Mouse (Mus musculus) limb, embryonic 14.5 days (tissue): Measurements from ENCODE around the gene Zfp810. TPM values are rescaled to one million over a fixed set of nuclear protein-coding genes. Genes with fewer than 3 reads are reported as not detected.
"Not testable (repeated sequence)": the region's sequence is repeated elsewhere in the genome, so short reads cannot be mapped to it uniquely, and the experiment has no call there.

Experiments
- ATAC-seq: fragments of 200-750 bp; cut with Nextera tagmentation; 2 replicates; pipeline ENCODE4 v1.8.0; 2017; ENCODE audit warnings: low read depth, moderate number of reproducible peaks, moderate TSS enrichment; ENCODE audit not compliant: low FRiP score
- DNase-seq: peaks from one replicate; pipeline ENCODE4 v3.0.0-alpha.2; 2015; ENCODE audit warnings: low spot score
- H3K27ac ChIP-seq: fragments of 300-500 bp; sonication (generic); replicated peaks from 2 replicates; pipeline ENCODE4 v1.5.1; 2014; ENCODE audit warnings: low read depth, mild to moderate bottlenecking, low read length, moderate library complexity, mixed read lengths
- H3K27me3 ChIP-seq: fragments of 300-500 bp; sonication (generic); 2 replicates; pipeline ENCODE4 v1.6.1; 2014; ENCODE audit warnings: low read length, mixed read lengths; ENCODE audit not compliant: control insufficient read depth, insufficient read depth
- H3K36me3 ChIP-seq: fragments of 300-500 bp; sonication (generic); 2 replicates; pipeline ENCODE4 v1.6.1; 2014; ENCODE audit warnings: mild to moderate bottlenecking, low read length, moderate library complexity, mixed read lengths; ENCODE audit not compliant: control insufficient read depth, insufficient read depth
- H3K4me1 ChIP-seq: fragments of 300-500 bp; sonication (generic); 2 replicates; pipeline ENCODE4 v1.6.1; 2014; ENCODE audit warnings: antibody characterized with exemption, low read length, mixed read lengths; ENCODE audit not compliant: control insufficient read depth, insufficient read depth
- H3K4me2 ChIP-seq: fragments of 300-500 bp; sonication (generic); replicated peaks from 2 replicates; pipeline ENCODE4 v1.6.1; 2014; ENCODE audit warnings: low read depth, mild to moderate bottlenecking, low read length, moderate library complexity; ENCODE audit not compliant: severe bottlenecking
- H3K4me3 ChIP-seq: fragments of 300-500 bp; sonication (generic); replicated peaks from 2 replicates; pipeline ENCODE4 v1.5.1; 2014; ENCODE audit warnings: low read length
- H3K9ac ChIP-seq: fragments of 300-500 bp; sonication (generic); 2 replicates; pipeline ENCODE4 v1.6.1; 2014; ENCODE audit warnings: mild to moderate bottlenecking, low read depth, low read length, moderate library complexity; ENCODE audit not compliant: severe bottlenecking
- H3K9me3 ChIP-seq: fragments of 300-500 bp; sonication (generic); 2 replicates; pipeline ENCODE4 v1.6.1; 2016; ENCODE audit warnings: low read length; ENCODE audit not compliant: control insufficient read depth
- POLR2A ChIP-seq: fragments of 200-500 bp; IDR thresholded peaks from 2 replicates; pipeline ENCODE4 v1.8.0; 2012; ENCODE audit warnings: inconsistent platforms, mild to moderate bottlenecking, moderate library complexity, borderline replicate concordance; ENCODE audit not compliant: insufficient read depth, insufficient read length; ENCODE audit errors: extremely low read depth
- WGBS: fragments of 180-500 bp; shearing (Covaris S2); extraction: QIAGEN DNeasy Blood & Tissue Kit; methylation state at CpG from one replicate; pipeline ENCODE4 v1.1.7; 2014; 5-methylcytosine and 5-hydroxymethylcytosine counted together
- polyA plus RNA-seq, 2 experiments: library from polyadenylated mRNA; depleted of rRNA in 1 of 2; stranded (reverse) in 1 of 2; unstranded in 1 of 2; fragments of >200 nt; fragmentation: Nextera tagmentation in 1 of 2; extraction: Ambion mirVana in 1 of 2; gene quantifications; 2 replicates each; pipeline versions ENCODE4 v1.2.1 to v1.2.3; 2012 to 2014

Gene Zfp810
- polyA plus RNA-seq, 2 experiments, result 19.3 to 21.2 TPM

DNA sequence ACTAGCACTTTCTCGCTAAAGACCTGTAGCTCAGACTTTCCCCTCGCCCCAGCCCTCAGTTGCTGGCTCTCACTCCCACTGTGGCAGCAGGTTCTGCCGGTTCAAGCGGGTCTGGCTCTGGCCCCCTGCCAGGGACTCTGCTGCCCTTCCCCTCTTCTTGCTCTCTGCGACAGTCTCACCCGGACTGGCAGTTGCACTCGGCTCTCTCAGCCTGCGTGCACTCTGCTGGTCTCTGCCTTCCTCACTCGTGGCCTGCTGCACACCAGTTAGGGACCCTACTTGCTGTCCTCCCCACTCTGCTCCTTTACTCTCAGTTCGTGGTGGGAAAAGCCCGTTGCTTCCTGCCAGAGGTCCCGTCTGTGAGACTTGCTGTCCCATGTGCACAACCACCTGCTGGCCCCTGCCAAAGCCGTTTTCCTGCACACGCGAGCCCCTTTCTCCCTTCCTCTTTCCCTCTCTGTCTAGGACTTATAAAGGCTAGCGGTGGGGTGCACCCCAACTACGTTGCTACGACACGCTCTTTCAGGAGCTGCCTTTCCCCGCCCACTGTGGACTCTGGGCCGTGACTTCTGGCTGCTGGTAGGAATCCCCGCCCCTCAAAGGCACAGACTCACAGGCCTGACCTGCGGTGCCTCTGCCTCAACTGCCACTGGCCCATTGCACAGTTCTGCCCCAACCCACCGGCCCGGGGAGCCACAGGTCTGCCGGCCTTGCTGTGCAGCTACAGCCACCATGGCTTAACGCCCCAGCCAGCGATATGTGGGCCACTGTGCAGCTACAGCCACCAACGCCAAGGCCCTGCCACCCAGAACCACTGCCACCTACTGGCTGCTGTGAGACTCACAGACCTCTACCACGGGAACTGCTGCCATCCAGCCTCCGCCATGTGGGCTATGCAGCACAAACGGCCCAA is 20.3 kb upstream of the Zfp810 start:
- WGBS, result 1% methylated on average over 32 of the region's 32 CpGs
- H3K4me3 ChIP-seq, result peak overlapping the region; percentile 51
- H3K27me3 ChIP-seq, result no peaks in the 10 kb centered on the region
- H3K4me2 ChIP-seq, result peak overlapping the region; percentile 78
- H3K9me3 ChIP-seq, result no peaks in the 10 kb centered on the region
- peaks cover 7% of the 10 kb centered on the region; the same call in 1 of the 2 replicates for H3K4me1 ChIP-seq
- H3K9ac ChIP-seq, result peak overlapping the region; percentile 60
- peak; percentile 92 for ATAC-seq
- DNase-seq, result peak; percentile 82
- H3K27ac ChIP-seq, result peak overlapping the region; percentile 50
- peaks cover 8% of the 10 kb centered on the region for H3K36me3 ChIP-seq
- no peak for TF ChIP-seq POLR2A

- TF ChIP-seq POLR2A, result no peak
- DNase-seq (no peak), ATAC-seq (no peak)
- Histone ChIP-seq H3K4me3 (peak overlapping the region; percentile 51), H3K36me3 (peaks cover 5% of the 10 kb centered on the region; the same call in 1 of the 2 replicates), H3K9me3 (no peaks in the 10 kb centered on the region), H3K27me3 (no peaks in the 10 kb centered on the region), H3K4me2 (peak overlapping the region; percentile 78), H3K27ac (peak overlapping the region; percentile 50; the same call in 1 of the 2 replicates), H3K4me1 (peaks cover 7% of the 10 kb centered on the region; the same call in 1 of the 2 replicates), H3K9ac (peak overlapping the region; percentile 60)
- 14% methylated on average over 9 of the region's 9 CpGs for WGBS
Measured at GRCm38 (mm10) chr9:22327099-22327474, 19.6 kb upstream of the Zfp810 start.

- WGBS, result 96% methylated on average over 1 of the region's 1 CpGs
- Histone ChIP-seq H3K27me3 (no peaks in the 10 kb centered on the region), H3K4me3 (no peak overlapping the region), H3K36me3 (no peaks in the 10 kb centered on the region), H3K9ac (no peak overlapping the region), H3K27ac (no peak overlapping the region), H3K4me1 (peaks cover 7% of the 10 kb centered on the region; the same call in 1 of the 2 replicates), H3K4me2 (no peak overlapping the region), H3K9me3 (no peaks in the 10 kb centered on the region)
- DNase-seq (no peak), ATAC-seq (no peak)
- TF ChIP-seq POLR2A, result no peak
Measured at GRCm38 (mm10) chr9:22324579-22324978, 17.1 kb upstream of the Zfp810 start.

DNA sequence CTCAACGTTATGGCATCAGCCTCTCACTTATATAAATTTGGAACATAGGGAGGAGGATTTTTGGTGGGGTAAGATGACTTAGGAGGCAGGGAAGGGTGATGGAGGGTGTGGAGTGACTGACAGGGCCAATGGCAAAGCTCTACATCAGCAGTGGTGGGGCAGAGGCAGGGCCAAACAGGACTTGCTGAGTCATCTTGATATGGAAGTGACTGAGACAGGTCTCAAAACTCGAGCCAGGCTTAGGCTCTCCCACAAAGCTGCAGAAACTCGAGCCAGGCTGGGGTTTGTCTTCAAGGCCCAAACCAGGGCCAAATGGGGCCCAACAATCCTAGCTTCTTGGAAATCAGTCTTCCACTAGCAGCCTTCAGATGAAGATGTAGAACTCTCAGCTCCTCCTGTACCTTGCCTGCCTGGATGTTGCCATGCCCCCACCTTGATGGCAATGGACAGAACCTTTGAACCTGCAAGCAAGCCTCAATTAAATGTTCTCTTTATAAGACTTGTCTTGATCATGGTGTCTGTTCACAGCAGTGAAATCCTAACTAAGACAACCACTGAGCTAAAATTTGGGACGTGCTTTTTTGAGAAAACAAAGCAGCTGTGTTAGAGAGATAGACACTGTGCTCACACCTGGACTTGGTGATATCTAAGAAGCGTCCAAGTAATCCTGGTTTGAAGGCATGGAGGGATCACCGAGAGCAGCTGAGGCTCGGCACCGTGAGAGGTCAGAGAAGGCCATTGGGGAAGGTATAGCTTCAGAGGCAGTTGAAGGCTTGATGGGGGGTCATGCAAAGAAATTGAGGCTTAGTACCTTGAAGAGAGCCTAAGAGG is 15.1 kb upstream of the Zfp810 start:
- no peak for TF ChIP-seq POLR2A
- Histone ChIP-seq H3K27me3 (no peaks in the 10 kb centered on the region), H3K4me2 (no peak overlapping the region), H3K9me3 (no peaks in the 10 kb centered on the region), H3K4me3 (no peak overlapping the region), H3K9ac (no peak overlapping the region), H3K36me3 (no peaks in the 10 kb centered on the region), H3K4me1 (peaks cover 7% of the 10 kb centered on the region; the same call in 1 of the 2 replicates), H3K27ac (no peak overlapping the region)
- WGBS, result 73% methylated on average over 8 of the region's 8 CpGs
- no peak for DNase-seq
- no peak for ATAC-seq

- Histone ChIP-seq H3K4me3 (no peak overlapping the region), H3K4me1 (no peaks in the 10 kb centered on the region), H3K9me3 (no peaks in the 10 kb centered on the region), H3K36me3 (no peaks in the 10 kb centered on the region), H3K9ac (no peak overlapping the region), H3K4me2 (no peak overlapping the region), H3K27ac (no peak overlapping the region), H3K27me3 (no peaks in the 10 kb centered on the region)
- WGBS, result 91% methylated on average over 1 of the region's 1 CpGs
- TF ChIP-seq POLR2A, result no peak
- no peak for ATAC-seq
- DNase-seq, result no peak
Measured at GRCm38 (mm10) chr9:22319109-22319508, 11.7 kb upstream of the Zfp810 start.

DNA sequence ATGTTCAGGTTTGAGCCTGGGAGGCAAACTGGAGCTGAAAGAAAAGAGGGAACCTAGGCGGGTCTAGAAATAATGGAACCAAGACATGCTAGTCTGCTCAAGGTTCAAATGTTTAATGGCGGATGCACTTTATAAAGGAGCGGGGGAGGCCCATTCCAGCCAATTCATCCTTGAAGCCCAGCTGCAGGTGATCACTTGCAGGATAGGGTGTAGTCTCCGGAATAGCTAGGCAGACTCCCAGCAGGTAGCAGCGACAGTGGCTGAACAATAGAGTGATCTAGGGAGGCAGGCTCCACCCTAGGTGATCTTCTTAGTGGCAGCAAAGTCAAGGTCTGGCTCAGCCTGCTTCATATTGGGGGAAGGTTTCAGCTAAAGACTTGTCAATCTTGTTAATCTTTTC is 8.6 kb upstream of the Zfp810 start:
- not testable (repeated sequence) for H3K9me3 ChIP-seq, H3K4me3 ChIP-seq, DNase-seq, H3K36me3 ChIP-seq, H3K9ac ChIP-seq, H3K27ac ChIP-seq, H3K4me2 ChIP-seq, H3K4me1 ChIP-seq, ATAC-seq, H3K27me3 ChIP-seq
- WGBS, result 71% methylated on average over 5 of the region's 5 CpGs
